Mouse (Mus musculus) cerebellum, adult 18-20 months (tissue): ENCODE results near the gene Atl2.

Source experiments
- DNase-seq, 2 experiments: peaks; one replicate each; pipeline ENCODE4 v3.0.0; 2021

Atl2 gene

DNA sequence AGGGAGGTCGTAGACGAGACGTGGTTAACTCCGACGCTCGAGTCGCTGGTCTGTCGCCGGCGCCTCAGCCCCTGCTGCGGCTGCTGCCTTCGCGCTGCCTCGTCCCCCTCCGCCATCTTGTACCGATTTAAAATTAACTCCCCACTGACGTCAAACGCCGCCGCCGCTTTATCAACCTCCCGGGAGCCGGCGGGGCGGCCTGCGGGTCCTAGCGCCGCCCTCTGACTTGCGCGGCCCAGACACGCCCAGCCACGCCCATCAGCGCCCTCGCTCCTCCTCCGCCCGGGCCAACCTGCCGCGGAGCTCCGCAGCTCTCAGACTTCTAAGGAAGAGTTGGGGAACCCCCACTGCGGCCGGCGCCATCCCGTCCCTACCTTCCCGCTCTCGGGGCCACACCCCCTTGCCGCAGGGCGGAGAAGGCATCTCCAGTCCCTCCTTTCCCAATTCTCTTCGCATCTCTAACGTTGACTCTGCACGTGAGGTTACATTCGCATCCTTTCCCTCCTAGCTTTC is at the start of gene Atl2:
Gene Atl2, minus strand, starts transcription at position 213 of the 513 bp plus-strand sequence.
- peak; percentile 95 to 96 for DNase-seq

- no peak for DNase-seq
These were observed 48.9 kb upstream of the Atl2 start for GRCm38 (mm10) chr17:79944851-79945250.

DNA sequence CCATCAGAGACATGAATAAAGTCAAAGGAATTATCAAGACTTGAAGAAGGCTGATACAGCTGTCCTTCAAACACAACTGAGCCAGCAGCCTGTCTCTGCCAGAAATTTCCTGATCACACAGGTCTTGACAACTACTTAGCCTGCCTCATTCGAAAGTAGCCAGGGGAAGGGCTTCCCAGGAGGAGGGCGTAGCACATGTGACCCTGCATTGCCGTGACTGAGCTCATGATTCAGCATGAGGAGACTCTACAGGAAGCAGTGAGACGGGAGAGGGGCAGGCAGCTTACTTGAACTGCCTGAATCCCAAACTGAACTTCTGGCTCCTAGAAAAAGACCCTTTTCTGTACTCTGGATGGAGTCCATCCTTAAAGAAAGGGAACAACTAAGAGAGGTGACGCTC is 46.5 kb upstream of the Atl2 start:
- DNase-seq = no peak

DNA sequence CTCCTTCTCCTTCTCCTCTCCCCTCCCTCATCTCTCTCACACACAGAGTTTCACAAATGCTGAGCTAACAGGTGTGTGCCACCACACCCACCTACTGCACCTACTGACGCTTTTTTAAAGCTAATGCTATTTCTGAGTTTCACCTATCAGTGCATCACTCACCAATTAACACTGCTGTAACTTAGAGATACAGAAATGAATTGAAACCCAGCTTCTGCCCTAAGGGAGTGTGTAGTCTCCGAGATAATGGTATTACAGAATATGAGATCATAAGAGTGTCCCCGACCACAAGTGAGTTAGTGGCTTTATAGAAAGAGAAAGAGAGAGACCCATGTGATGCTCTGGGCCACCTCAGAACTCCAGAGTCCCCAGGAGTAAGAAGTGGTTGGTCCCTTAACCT is 43.2 kb upstream of the Atl2 start:
- DNase-seq = no peak

GRCm38 (mm10) chr17:79937921-79938601 is 42.1 kb upstream of the Atl2 start:
- DNase-seq = no peak

DNA sequence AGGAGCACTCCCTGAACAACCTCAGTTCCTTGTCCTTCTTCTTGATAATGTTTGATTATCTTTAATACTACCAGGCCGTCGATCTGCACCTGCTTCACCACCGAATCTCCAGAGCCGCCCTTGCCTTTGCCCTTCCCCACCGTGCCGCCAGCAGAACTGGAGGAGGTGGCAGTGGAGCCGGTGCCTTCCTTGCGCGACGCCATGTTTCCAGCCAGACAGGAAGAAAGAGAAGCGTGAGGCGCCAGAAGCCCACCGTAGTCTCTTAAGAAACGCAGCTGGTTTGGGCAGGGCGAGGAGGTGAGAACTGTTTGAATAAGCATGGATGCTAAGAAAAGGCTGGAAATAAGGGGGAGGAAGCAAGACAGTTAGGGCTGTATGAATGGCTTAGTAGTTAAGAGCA is 38.4 kb upstream of the Atl2 start:
- no peak for DNase-seq

- no peak for DNase-seq
These were observed 36.9 kb upstream of the Atl2 start for GRCm38 (mm10) chr17:79932676-79933278.

- no peak for DNase-seq
These were observed 31.2 kb upstream of the Atl2 start for GRCm38 (mm10) chr17:79927110-79927509.

GRCm38 (mm10) chr17:79926486-79926885 is 30.6 kb upstream of the Atl2 start:
- DNase-seq = no peak

DNA sequence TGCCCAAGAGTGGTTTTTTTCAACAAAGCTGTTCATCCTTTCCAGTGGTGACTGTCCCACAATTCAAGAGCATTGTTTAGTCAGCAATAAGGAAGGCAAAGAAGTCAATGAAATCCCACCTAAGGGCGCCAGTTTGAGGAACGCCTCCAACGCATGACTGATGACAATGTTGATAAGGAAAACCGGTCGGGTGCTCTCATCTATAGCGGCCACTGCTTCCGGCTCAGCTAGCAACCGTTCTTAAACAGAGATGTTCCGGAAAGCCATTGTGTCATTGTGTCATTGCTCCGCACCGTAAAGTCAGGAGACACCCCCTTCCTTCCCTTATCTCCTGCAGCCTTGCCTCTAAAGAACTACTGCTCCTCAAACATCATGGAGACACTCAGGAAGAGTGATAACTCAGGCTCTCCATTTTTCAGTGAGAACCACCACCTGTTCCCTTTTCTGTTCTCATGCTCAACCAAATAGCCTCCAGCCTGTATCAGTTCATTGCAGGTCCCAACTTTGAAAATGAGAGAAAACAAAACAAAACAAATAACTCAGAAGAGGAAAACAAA is 30.0 kb upstream of the Atl2 start:
- DNase-seq = no peak

DNA sequence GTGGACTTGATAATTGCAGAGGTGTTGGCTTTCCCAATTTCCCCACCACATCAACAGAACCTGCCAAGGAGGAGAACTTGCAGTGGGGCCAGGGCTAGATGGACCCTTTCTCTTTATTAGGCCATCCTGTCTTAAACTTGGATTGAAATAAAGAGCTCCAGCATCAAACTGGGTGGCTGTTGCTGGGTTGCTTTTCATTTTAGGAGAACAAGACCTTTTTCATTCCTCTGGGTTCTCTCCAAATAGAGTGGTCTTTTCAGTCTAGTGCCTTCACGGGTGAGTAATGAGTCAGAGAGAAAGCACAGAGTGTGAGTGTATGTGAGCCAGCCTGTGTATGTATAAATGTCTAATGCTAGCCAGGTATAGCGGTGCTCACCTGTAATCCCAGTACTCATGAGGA is 24.4 kb upstream of the Atl2 start:
- DNase-seq = no peak

GRCm38 (mm10) chr17:79919566-79920350 is 23.8 kb upstream of the Atl2 start:
- DNase-seq = peak in 1 of 2 experiments; percentile 14

GRCm38 (mm10) chr17:79918484-79919004 is 22.6 kb upstream of the Atl2 start:
- DNase-seq = no peak

DNA sequence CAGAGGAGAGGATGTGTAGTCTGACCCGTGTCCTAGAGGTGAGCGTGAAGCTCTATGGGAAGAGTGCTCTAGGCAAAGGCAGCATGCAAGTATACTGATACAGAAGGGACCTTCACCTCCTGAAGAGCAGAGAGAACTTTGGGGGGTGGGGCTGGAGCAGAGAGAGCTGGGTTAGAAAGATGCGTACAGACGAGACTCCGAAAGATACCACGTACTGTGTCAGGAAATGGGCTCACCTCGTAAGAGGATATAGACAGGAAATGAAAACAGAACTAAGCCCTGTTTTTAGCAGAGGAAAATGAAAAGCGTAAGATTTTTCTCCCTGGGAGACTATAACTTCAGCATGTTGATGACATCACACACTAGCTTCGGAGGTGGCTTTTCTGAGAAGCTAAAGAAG is 21.1 kb upstream of the Atl2 start:
- no peak for DNase-seq

DNA sequence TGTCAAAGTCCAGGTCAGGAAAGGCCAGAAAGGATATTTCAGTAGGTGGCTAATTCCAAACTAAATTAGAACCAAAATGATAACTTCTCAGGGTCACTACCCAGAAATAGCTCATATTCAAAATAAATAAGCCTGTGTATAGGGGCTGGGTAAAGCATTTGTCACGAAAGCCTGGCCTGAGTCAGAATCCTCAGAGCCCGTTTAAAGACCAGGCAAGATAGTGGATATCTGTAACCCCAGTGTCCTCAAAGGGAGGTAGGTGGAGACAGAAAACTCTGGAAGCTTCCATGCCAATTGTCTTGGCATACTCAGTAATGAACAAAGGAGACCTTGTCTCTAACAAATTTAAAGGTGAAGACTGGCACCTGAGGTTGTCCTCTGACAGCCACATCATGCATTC is 16.3 kb upstream of the Atl2 start:
- DNase-seq = no peak

DNA sequence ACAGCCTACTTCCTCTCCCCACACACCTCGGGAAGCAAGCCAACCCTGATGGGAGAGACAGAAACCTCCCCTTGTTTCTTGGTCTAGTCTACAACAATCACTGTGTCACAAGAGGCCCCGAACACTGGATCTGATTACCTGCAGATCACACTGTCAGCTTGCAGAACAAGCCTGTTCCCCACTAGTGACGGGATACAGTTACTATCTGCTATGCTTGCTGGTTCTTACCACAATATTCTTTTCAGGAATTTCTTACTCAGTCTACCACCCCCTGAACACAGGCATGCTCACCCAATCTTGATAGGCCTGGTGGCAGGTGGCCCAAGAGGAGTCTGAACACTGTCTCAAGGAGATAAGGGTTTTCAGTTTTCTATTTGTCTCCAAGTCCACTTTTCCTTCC is 15.8 kb upstream of the Atl2 start:
- DNase-seq = no peak

DNA sequence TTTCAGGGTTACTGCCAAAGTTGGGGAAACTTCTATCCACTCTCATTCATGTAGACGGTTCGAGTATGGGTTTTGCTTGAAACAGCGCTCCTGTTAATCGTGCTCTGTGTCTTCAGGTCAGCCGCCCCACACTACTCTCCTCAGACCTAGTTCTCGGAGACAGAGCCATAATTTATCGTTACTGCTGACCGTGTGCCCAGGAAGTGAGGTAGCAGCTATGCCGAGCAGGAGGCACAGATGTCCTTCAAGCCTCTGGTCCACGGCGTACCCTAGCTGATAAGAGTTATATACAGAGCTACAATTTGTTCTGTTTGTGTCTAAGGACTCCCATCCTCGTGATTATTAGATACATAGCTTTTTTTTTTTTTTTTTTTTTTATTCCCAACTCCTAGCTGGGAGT is 13.6 kb upstream of the Atl2 start:
- no peak for DNase-seq

- no peak for DNase-seq
These were observed 11.8 kb upstream of the Atl2 start for GRCm38 (mm10) chr17:79907698-79908097.

DNA sequence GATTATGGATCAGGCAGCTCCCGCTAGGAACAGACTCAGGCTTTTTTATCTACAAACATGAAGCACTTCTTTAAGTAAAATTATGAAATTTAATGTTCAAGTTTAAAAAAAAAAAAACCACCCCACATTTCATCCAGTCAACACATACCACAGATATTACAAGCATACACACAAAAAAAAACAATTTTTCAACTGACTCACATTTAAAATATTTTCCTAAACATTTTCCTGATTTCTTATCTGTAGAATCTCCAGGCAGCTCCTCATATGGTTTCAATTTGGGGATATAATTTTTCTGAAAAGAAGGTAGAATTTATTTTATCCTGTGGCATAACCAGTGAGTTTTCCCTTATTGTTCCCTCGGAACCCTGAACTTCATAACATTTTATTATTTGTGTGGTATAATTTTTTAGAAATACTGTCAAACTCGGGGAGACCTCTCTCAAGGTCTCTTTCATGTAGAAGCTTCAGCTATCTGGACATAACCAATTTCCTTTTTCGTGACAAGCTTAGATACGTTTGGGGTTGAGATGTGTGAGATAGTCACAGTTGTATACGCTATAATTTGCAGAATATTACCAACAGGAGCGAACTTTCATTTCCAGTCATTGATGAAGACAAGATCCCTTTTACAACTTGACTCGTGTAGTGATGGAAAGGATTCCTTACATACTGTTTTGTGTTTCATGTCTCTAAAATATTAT is 11.0 kb upstream of the Atl2 start:
- DNase-seq = no peak

DNA sequence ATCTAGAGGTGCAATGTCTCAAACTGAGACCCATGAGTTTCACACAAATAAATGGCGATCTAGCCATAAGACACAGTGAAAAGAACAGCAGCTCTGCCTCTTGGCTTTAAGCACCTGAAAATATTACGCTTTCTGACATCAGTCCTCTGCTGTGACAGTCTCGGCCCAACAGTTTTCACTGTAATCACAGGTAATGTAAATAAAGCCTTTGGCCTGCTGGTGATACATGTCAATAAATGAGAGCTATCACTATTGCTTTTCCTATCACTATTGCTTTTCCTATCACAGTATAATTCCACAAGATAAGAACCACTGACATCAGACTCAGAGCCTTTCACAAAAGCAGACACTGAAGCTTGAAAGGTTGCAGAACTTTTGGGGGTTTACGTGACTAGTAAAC is 8.7 kb upstream of the Atl2 start:
- DNase-seq = no peak

GRCm38 (mm10) chr17:79901207-79901606 is 5.3 kb upstream of the Atl2 start:
- DNase-seq = no peak

DNA sequence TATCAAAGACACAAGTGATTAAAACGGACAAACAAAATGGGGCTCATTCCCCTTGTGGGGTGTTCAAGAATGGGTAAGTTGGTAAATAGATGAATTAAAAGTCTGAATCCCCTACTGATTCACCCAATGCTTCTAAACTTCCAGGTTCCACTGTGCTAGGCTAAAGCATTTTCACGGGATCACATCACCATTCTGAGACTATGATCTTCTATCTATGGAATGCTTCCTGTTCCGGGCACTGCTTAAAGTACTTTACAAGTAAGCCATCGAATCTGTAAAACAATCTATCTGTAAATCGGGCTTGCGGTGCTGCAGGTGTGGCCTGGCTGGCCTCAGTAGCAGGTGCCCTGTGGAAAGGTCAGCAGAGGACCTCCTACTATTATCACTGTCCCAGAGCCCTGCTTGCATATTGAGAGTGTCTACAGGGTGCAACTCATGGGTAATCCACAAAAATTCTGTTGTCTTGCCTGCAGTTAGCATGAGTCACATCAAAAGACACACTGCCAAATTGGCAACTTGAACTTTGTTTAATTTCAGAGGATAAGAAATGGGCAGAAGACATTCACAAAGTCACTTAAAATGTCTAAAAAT is 2.3 kb upstream of the Atl2 start:
- no peak for DNase-seq
